Mouse (Mus musculus) small intestine, adult 2 months (tissue): ENCODE data around the gene D16Ertd472e. TPM values are rescaled to one million over a fixed set of nuclear protein-coding genes. Genes with fewer than 3 reads are reported as not detected.

ENCODE experiments used
- H3K27ac ChIP-seq: fragments of 200-500 bp; 2 replicates; pipeline ENCODE4 v1.5.1; 2012; ENCODE audit warnings: low read depth, low read length, control low read depth, inconsistent platforms; ENCODE audit not compliant: insufficient read depth
- H3K27me3 ChIP-seq: fragments of 200-500 bp; 2 replicates; pipeline ENCODE4 v1.6.1; 2012; ENCODE audit warnings: mild to moderate bottlenecking, moderate library complexity, low read length, inconsistent platforms; ENCODE audit not compliant: control insufficient read depth, insufficient read depth
- H3K36me3 ChIP-seq: fragments of 200-500 bp; 2 replicates; pipeline ENCODE4 v1.6.1; 2012; ENCODE audit warnings: mild to moderate bottlenecking, low read length, control low read depth, inconsistent platforms; ENCODE audit not compliant: control insufficient read depth, insufficient read depth
- H3K4me1 ChIP-seq: fragments of 200-500 bp; 2 replicates; pipeline ENCODE4 v1.6.1; 2012; ENCODE audit warnings: low read length, inconsistent platforms, mixed read lengths; ENCODE audit not compliant: control insufficient read depth, insufficient read depth, insufficient read length
- H3K4me3 ChIP-seq: fragments of 200-500 bp; 2 replicates; pipeline ENCODE4 v1.5.1; 2012; ENCODE audit warnings: low read depth, mild to moderate bottlenecking, control low read depth, inconsistent platforms, low read length, moderate library complexity
- CTCF ChIP-seq: fragments of 200-500 bp; IDR thresholded peaks from 2 replicates; pipeline ENCODE4 v1.5.1; 2012; ENCODE audit warnings: low read depth, mild to moderate bottlenecking, control low read depth, inconsistent platforms, low read length, moderate library complexity, mixed read lengths; ENCODE audit not compliant: insufficient replicate concordance, insufficient read length; ENCODE audit errors: extremely low read depth
- POLR2A ChIP-seq: fragments of 200-500 bp; IDR thresholded peaks from 2 replicates; pipeline ENCODE4 v1.6.1; 2012; ENCODE audit warnings: low read depth, mild to moderate bottlenecking, control low read depth, inconsistent platforms, low read length, moderate library complexity
- WGBS: fragments of 180-500 bp; shearing (Covaris S2); methylation state at CpG from one replicate; pipeline ENCODE4 v1.1.7; 2018; 5-methylcytosine and 5-hydroxymethylcytosine counted together
- polyA plus RNA-seq: library from polyadenylated mRNA; depleted of rRNA; stranded (reverse); fragments of >200 nt; gene quantifications from 2 replicates; pipeline ENCODE4 v1.2.3, GENCODE M21; 2012

D16Ertd472e gene
- polyA plus RNA-seq, 1 experiment, result 2.3 TPM

- TF ChIP-seq POLR2A, result no peak
- Histone ChIP-seq H3K27ac (no peak overlapping the region), H3K4me3 (no peak overlapping the region), H3K36me3 (no peaks in the 10 kb centered on the region), H3K27me3 (no peaks in the 10 kb centered on the region), H3K4me1 (0 out of 2 replicates have a peak, but pooled peaks cover 2% of the 10 kb centered on the region)
- 93% methylated on average over 7 of the region's 7 CpGs for WGBS
Observed at GRCm38 (mm10) chr16:78580387-78580786, 3.9 kb upstream of the D16Ertd472e start.

GRCm38 (mm10) chr16:78579386-78579785 lies 2.9 kb upstream of the D16Ertd472e start:
- Histone ChIP-seq H3K27me3 (no peaks in the 10 kb centered on the region), H3K27ac (no peak overlapping the region), H3K36me3 (0 out of 2 replicates have a peak, but pooled peaks cover 1% of the 10 kb centered on the region), H3K4me1 (0 out of 2 replicates have a peak, but pooled peaks cover 2% of the 10 kb centered on the region), H3K4me3 (no peak overlapping the region)
- TF ChIP-seq CTCF (no peak), POLR2A (no peak)
- WGBS, result 89% methylated on average over 4 of the region's 4 CpGs

- peak overlapping the region; percentile 84 for H3K4me3 ChIP-seq
- 0 out of 2 replicates have a peak, but pooled peaks cover 1% of the 10 kb centered on the region for H3K36me3 ChIP-seq
- H3K27me3 ChIP-seq, result no peaks in the 10 kb centered on the region
- H3K27ac ChIP-seq, result peak overlapping the region; percentile 90
- no peak for TF ChIP-seq POLR2A
- no peak for TF ChIP-seq CTCF
- H3K4me1 ChIP-seq, result 0 out of 2 replicates have a peak, but pooled peaks cover 2% of the 10 kb centered on the region
- WGBS, result 15% methylated on average over 14 of the region's 14 CpGs
Observed at GRCm38 (mm10) chr16:78577085-78577671, 670 bp upstream of the D16Ertd472e start.

GRCm38 (mm10) chr16:78575852-78576477 lies 543 bp downstream of the D16Ertd472e start:
- TF ChIP-seq CTCF (no peak), POLR2A (no peak)
- 1% methylated on average over 41 of the region's 41 CpGs for WGBS

GRCm38 (mm10) chr16:78575190-78575851 lies 1.2 kb downstream of the D16Ertd472e start:
- Histone ChIP-seq H3K27ac (peak overlapping the region; percentile 71), H3K27me3 (no peaks in the 10 kb centered on the region), H3K4me1 (0 out of 2 replicates have a peak, but pooled peaks cover 2% of the 10 kb centered on the region), H3K4me3 (peak overlapping the region; percentile 84), H3K36me3 (0 out of 2 replicates have a peak, but pooled peaks cover 1% of the 10 kb centered on the region)
- TF ChIP-seq CTCF (no peak), POLR2A (no peak)
- WGBS, result 42% methylated on average over 4 of the region's 4 CpGs

More at GRCm38 (mm10) chr16:78575852-78576477, 543 bp downstream of the D16Ertd472e start:
- H3K27ac ChIP-seq, result peak overlapping the region; percentile 71
- H3K36me3 ChIP-seq, result 0 out of 2 replicates have a peak, but pooled peaks cover 1% of the 10 kb centered on the region
- no peaks in the 10 kb centered on the region for H3K27me3 ChIP-seq
- H3K4me1 ChIP-seq, result 0 out of 2 replicates have a peak, but pooled peaks cover 2% of the 10 kb centered on the region
- H3K4me3 ChIP-seq, result peak overlapping the region; percentile 84

- H3K27me3 ChIP-seq, result no peaks in the 10 kb centered on the region
- no peak overlapping the region for H3K27ac ChIP-seq
- WGBS, result 85% methylated on average over 6 of the region's 6 CpGs
- H3K4me3 ChIP-seq, result no peak overlapping the region
- H3K36me3 ChIP-seq, result 0 out of 2 replicates have a peak, but pooled peaks cover 1% of the 10 kb centered on the region
- H3K4me1 ChIP-seq, result 0 out of 2 replicates have a peak, but pooled peaks cover 2% of the 10 kb centered on the region
- TF ChIP-seq CTCF (no peak), POLR2A (no peak)
Observed at GRCm38 (mm10) chr16:78574241-78574640, 2.3 kb downstream of the D16Ertd472e start.

GRCm38 (mm10) chr16:78573016-78573415 lies 3.5 kb downstream of the D16Ertd472e start:
- Histone ChIP-seq H3K27me3 (no peaks in the 10 kb centered on the region), H3K36me3 (0 out of 2 replicates have a peak, but pooled peaks cover 1% of the 10 kb centered on the region), H3K4me3 (no peak overlapping the region), H3K27ac (no peak overlapping the region), H3K4me1 (0 out of 2 replicates have a peak, but pooled peaks cover 2% of the 10 kb centered on the region)
- 79% methylated on average over 4 of the region's 4 CpGs for WGBS
- no peak for TF ChIP-seq POLR2A
- TF ChIP-seq CTCF, result no peak
